Mouse (Mus musculus) v-Abl transformed pro-B cells (cell line): ENCODE data around the gene Dlst.

Experiments
- in situ Hi-C, 2 experiments: fragments of 400-800 bp; cut with MboI; formaldehyde crosslinking; loops; one replicate each; pipeline ENCODE4 v1.15.1; 2025; ENCODE audit not compliant: unreplicated experiment in 2 of 2

Dlst gene

DNA sequence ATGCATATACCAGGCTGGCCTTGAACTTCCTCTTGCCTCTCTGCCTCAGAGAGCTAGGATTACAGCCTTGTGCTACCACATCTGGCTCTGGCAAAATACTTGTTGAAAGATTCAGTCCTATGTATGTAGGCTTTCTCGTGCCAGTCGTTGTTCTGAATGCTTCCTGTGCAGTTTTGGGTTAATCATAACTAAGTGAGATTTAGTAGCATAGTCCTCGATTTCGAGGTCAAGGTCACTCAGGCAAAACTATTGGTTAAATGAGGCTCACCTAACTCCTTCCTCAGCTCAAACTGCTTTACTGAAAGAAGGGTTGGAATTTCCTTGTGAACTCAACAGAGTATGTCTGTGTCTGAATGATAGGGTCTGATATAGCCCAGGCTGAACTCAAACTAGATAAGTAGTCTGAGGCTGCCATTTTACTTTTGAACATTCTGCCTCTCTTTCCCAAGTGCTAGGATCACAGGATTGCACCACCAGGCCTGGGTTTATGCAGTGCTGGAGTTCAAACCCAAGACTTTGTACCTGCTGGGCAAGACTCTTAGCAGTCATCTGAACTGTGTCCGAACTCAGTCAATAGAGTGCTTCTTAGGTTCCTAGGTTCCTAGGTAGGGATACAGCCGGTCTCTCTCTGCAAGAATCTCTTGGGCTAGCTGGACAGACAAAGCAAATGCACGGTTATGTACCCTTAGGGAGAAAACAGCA lies 2.1 kb downstream of the Dlst start:
- in situ Hi-C loops: loop anchor here in 1 of 2 experiments (25.0 kb wide), 1 partner anchor 375 kb away; no protein-coding TSS in a partner anchor

GRCm38 (mm10) chr12:85113337-85113736 lies 2.7 kb downstream of the Dlst start:
- in situ Hi-C loops: loop anchor here in 1 of 2 experiments (25.0 kb wide), 1 partner anchor 374 kb away; no protein-coding TSS in a partner anchor

DNA sequence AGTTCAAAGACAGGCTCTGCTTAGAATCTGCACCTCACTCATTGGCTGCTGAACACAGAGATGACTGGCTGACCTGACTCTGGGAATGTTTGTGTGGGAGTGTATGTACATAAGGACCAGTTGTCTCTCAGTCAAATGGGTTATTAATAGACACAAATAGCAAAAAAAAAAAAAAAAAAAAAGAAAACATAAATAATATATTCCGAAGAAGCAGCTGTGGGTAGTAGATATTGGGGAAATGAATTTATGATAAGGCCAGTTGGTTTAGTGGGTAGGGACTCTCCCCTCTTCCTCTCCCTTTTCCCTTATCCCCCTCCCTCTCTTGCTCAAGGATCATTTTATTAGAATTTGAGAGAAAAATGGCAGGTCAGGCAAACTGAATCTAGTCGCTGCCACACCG lies 3.3 kb downstream of the Dlst start:
- in situ Hi-C loops: loop anchor here in 1 of 2 experiments (25.0 kb wide), 1 partner anchor 373 kb away; no protein-coding TSS in a partner anchor

GRCm38 (mm10) chr12:85115678-85116077 lies 5.0 kb downstream of the Dlst start:
- in situ Hi-C loops: loop anchor here in 1 of 2 experiments (25.0 kb wide), 1 partner anchor 372 kb away; no protein-coding TSS in a partner anchor

DNA sequence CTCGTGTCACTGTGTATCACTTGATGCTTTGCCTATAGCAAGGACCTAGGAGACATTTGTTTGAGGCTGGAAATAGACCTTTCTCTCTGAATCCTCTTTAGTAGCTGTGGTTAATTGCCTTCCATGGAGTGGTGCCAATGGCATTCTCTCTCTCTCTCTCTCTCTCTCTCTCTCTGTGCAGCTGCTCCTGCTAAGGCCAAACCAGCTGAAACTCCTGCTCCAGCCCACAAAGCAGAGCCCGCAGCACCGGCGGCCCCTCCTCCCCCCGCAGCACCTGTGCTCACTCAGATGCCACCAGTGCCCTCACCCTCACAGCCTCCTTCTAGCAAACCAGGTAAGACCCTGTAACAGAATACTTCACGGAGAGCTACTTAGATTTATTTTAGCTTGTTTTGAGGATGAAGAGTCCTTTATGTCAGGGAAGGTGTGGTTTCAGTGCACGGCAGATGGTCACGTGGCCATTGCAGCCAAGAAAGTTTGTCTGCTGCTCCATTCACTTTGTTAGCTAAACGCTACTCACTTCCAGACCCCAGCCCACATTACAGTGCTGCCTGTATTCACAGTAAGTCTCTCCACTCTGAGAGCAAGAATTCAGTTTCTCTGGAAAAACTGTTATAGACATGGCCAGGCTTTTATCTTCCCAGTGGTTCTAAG lies 11.3 kb downstream of the Dlst start:
- in situ Hi-C loops: loop anchor here in 1 of 2 experiments (25.0 kb wide), 1 partner anchor 365 kb away; no protein-coding TSS in a partner anchor

DNA sequence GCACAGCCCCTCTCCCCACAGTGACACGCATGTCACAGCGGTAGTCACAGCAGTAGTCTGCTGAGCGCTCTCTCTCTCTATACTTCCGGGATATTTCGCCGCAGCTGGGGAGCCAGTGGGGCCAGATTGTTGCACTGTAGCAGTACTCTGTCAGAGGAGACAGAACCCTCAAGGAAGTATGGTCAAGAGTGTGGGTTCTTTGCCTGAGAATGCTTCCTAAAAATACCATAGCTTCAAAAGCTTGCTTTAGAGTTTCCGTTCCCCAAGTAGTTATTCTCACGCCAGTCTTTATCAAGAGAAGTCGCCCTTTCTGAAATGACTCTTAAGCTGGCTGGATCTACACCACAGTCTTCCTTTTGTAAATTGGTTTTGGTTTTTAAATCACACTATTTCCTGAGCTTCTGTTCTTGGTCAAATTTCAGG lies 12.5 kb downstream of the Dlst start:
- in situ Hi-C loops: loop anchor here in 1 of 2 experiments (25.0 kb wide), 1 partner anchor 364 kb away; no protein-coding TSS in a partner anchor

DNA sequence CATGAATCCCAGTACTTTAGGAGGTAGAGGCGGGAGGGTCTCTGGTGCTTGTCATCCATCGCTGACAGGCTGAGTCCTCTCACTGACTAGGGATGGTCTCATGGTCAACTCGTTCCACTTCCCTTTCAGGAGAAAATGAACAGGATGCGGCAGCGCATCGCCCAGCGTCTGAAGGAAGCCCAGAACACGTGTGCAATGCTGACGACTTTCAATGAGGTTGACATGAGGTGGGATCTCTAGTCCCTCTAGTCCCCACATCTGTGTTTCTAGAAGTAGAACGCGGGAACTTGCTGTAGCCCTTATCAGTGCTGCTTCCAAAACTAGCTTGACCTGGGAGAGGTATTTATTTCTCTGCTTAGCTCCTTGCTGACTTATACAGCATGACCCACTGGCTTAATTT lies 13.0 kb downstream of the Dlst start:
- in situ Hi-C loops: loop anchor here in 1 of 2 experiments (25.0 kb wide), 1 partner anchor 364 kb away; no protein-coding TSS in a partner anchor

- in situ Hi-C loops: loop anchor here (25.0 kb wide), 1 partner anchor 363 kb away; no protein-coding TSS in a partner anchor
Observed at GRCm38 (mm10) chr12:85124751-85125150, 14.1 kb downstream of the Dlst start.

DNA sequence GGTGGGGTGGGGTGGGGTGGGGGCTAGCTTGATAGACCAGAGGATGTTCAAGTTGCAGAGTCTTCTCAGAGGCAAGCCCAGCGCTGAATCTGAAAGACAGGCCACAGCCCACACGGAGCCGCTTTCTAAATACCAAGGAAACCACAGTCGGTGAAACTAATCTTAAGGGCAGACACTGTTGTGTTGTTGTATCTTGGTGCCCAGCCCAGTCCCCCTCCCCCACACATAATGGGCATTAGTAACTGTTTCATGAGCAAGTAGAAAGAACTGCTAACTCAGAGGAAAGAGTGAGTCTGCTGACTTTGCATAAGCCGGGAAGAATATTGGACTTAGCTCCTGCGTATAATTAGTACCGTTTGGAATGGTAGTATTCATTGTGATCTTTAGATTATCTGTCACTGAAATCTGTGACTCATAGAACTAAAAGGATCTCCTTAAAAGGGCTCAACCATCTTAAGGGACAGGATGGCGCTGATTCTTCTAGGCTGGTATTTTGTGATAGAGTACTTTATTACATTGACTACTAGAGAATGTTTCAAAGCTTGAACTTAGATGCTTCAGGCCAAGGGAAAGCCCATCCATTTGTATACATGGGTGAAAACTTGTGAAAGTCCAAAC lies 16.5 kb downstream of the Dlst start:
- in situ Hi-C loops: loop anchor here in 1 of 2 experiments (25.0 kb wide), 1 partner anchor 360 kb away; no protein-coding TSS in a partner anchor

GRCm38 (mm10) chr12:85129426-85129978 lies 18.9 kb downstream of the Dlst start:
- in situ Hi-C loops: loop anchor here in 1 of 2 experiments (25.0 kb wide), 1 partner anchor 358 kb away; no protein-coding TSS in a partner anchor

DNA sequence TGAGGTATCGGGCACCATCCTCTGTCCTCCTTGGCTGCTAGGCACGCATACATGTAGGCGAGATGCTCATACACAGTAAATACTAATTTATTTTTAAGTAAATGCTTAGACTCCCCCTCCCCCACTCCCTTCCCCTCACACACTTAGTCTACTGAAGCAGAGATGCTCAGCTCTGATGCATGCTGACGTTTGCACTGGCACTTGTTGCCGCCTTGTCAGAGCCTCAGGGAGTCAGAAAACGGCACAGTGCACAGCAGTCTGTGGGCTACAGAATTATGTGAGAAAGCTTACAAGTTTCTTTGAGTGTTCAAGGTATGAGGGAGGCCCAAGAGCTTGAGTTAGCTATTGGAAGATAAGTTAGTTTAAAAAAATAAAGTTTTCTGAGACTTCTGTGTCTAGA lies 20.7 kb downstream of the Dlst start:
- in situ Hi-C loops: loop anchor here (5.0 to 25.0 kb wide), 2 partner anchors 39 to 356 kb away; no protein-coding TSS in a partner anchor

DNA sequence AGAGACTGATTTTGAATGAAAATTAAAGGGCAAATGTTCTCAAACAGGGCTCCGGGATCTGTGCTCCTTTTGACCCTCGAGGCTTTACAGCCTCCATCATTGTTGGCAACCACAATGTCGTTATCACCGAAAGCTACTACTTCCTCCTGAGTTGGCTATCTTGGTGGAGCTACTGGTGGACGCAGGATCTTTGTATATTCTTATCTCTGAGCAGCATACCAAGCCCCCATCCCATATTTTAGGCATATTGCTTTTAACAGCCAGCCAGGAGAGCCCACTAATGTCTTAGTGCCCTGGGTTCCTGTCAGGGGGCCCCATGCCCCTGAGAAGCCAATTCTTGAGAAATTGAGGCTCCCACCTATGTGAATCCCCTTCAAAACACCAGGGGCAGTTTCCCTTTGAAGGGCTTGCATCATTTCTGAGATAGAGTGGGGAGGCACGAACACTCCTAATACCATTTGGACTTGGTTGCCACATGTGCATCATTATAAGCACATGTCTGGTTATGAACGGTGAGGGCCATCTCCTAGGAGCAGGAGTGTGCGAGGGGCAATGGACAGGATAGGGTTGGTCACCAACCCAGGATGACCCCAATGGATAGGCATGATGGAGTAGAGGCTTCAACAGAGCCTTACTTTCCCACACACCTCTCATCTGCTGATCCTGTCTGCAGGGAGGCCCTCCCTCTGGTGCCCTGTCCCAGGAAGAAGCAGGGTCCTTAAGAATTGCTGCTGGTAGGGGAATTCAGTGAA lies 23.6 kb downstream of the Dlst start:
- in situ Hi-C loops: loop anchor here (5.0 to 25.0 kb wide), 2 partner anchors 42 to 353 kb away; no protein-coding TSS in a partner anchor

DNA sequence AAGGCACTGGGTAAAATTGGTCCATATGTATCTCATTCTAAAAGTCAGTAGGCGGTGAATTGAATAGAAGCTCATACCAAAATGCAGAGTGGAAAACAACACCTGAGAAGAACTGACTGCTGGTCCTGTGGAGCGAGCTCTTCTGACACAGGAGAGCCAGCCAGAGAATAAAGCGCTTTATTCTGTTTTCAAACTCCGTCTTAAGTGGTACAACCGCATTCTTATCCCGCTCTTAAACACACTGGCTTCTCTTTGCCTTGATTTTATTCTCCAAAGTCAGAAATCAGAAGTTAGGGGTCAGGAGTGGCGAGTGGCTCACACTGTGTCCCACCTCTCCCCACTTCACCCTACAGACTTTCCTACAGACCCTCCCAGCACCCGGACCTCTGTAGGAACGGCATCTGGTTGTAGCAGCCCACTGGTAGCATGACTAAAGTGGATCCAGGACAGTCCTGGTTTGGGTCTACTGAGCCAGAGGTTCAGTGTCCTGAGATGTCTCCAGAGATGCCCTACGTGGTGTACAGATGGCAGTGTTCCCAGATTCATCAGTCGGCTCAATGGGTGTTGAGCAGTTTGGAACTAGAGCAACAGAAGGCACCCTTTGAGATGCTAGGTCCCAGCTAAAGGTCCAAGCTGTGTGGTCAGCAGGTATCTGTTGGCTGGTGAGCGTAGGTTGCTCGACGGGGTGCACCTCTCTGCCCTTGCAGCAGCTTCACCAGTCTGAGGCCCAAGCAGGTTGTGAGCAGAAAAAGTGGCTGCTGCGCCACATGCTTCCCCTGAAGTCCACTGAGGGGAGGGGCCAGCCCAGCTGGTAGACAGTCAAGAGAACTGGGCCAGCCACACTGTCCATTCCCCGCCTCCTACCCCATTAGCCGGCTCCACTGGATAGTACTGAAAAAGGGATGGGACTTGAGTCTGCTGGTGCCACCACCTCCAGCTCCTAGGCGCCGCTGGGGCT lies 25.2 kb downstream of the Dlst start:
- in situ Hi-C loops: loop anchor here in 1 of 2 experiments (25.0 kb wide), 1 partner anchor 352 kb away; no protein-coding TSS in a partner anchor

DNA sequence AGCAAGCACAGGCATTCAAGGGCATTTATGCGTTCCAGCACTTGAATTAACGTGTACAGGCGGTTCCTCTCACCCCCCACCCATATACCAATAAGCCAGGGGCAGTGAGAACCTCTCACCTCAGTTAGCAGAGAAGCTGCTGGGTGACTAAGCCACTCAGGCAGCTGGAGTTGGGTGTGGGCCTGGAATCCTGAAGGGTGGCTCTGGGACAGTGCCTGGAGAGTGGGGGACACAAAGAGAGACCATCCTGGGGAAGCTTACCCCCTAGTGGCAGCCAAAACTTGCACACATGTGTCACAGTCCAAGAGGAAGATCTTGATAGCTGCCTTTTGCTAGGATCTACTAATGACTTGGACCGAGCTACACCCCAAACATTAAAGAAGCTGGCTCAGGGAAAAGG lies 26.0 kb downstream of the Dlst start:
- in situ Hi-C loops: loop anchor here in 1 of 2 experiments (25.0 kb wide), 1 partner anchor 351 kb away; no protein-coding TSS in a partner anchor

DNA sequence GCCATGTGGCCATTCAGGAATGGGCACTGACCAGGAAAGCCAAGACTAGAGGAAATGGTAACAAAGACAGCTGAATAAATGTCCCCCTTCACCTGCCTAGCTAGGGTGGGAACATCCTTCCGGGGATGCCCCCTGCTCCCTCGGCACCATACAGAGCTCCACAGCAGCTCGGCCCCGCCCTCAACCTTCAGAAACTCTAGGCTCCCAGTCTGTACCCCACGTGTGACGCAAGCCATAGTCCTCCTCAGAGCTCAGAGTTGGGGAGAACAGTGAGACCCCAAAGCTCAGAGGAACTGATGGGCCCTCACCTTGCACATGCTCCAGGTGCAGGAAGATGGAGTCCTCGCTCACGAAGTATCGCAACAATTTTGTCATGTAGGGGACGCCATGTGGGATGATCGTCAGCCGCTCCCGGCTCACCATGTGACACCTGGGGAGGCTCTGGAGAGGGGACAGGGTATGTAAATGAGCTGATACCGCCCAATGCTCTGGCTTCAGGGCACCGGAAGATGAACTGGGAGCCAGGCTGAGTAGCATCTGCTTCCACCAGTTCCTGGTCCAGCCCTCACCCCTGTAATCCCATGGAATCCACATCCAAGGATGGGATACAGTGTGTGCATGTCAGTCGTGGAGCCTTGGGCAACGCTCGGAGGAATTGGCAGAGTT lies 29.5 kb downstream of the Dlst start:
- in situ Hi-C loops: loop anchor here in 1 of 2 experiments (10.0 to 25.0 kb wide), 2 partner anchors 165 to 347 kb away; no protein-coding TSS in a partner anchor

- in situ Hi-C loops: loop anchor here in 1 of 2 experiments (10.0 to 25.0 kb wide), 2 partner anchors 164 to 346 kb away; no protein-coding TSS in a partner anchor
Observed at GRCm38 (mm10) chr12:85141096-85141495, 30.5 kb downstream of the Dlst start.

DNA sequence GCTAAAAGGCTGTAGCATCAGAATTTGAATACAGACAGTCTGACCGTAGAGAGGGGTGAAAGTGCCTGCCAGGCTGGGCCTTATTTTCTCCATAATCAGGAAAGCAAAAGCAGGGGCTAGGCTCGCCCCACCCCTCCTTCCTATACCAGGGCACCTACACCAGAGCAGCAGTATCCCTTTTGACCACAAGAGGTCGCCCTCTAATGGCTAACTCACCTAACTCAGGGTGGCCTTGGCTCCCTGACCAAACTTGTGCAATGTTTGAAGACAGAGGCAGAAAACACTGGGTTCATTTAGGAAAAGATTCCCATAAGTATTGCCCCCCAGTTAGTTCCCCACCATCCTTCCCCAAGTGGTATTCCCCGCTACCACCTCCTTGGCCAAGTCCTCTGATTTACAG lies 32.2 kb downstream of the Dlst start:
- in situ Hi-C loops: loop anchor here in 1 of 2 experiments (10.0 to 25.0 kb wide), 2 partner anchors 162 to 344 kb away; no protein-coding TSS in a partner anchor
